Mouse (Mus musculus): ENCODE measurements around the gene Gap43. TPM values are rescaled to one million over a fixed set of nuclear protein-coding genes. Genes with fewer than 3 reads are reported as not detected.

The Gap43 gene
- polyA plus RNA-seq (2015; fragmentation: Nextera tagmentation; extraction: Ambion mirVana) = 41.4 and 42.6 TPM in 2 replicates

GRCm38 (mm10) chr16:42340021-42340768 is at the start of gene Gap43:
Gap43 (minus strand) TSS chr16:42340651.
- 3% methylated on average over 18 of the region's 18 CpGs for WGBS
- TF ChIP-seq EP300 (optimal IDR thresholded peaks at IDR 0.05) = no peak
- no peak for TF ChIP-seq CTCF (IDR thresholded peaks at IDR 0.05; ENCODE audit: low read depth)
- Histone ChIP-seq H3K27ac (replicated peaks) (no peak within 1 kb of the TSS), H3K4me3 (ENCODE audit: low read depth, low read length) (peak within 1 kb of the TSS; percentile 13), H3K4me2 (replicated peaks; ENCODE audit: low read depth) (peak within 1 kb of the TSS; percentile 31), H3K9ac (ENCODE audit: low read length) (no peak within 1 kb of the TSS), H3K9me3 (ENCODE audit: control insufficient read depth, low read length) (no peaks in the 10 kb centered on the region), H3K27me3 (ENCODE audit: control insufficient read depth, insufficient read depth, low read length) (no peaks in the 10 kb centered on the region), H3K36me3 (ENCODE audit: control insufficient read depth, insufficient read depth, low read length) (no peaks in the 10 kb centered on the region), H3K4me1 (replicated peaks; ENCODE audit: control insufficient read depth, insufficient read depth) (no peaks in the 10 kb centered on the region)
- ATAC-seq (ENCODE audit: low FRiP score, low TSS enrichment) (0 out of 2 replicates have a peak, but pooled peaks have one; percentile 47), DNase-seq (ENCODE audit: low spot score) (peak; percentile 20)

GRCm38 (mm10) chr16:42381328-42381838 is 40.9 kb upstream of the Gap43 start:
- TF ChIP-seq CTCF (IDR thresholded peaks at IDR 0.05; ENCODE audit: low read depth) (no peak), EP300 (optimal IDR thresholded peaks at IDR 0.05) (no peak)
- ATAC-seq (ENCODE audit: low FRiP score, low TSS enrichment) (no peak), DNase-seq (ENCODE audit: low spot score) (no peak)
- H3K4me1 ChIP-seq (replicated peaks; ENCODE audit: control insufficient read depth, insufficient read depth) = no peaks in the 10 kb centered on the region
- no peaks in the 10 kb centered on the region for H3K27me3 ChIP-seq (ENCODE audit: control insufficient read depth, insufficient read depth, low read length)
- no peak overlapping the region for H3K4me2 ChIP-seq (replicated peaks; ENCODE audit: low read depth)
- no peak overlapping the region for H3K9ac ChIP-seq (ENCODE audit: low read length)
- H3K27ac ChIP-seq (replicated peaks) = no peak overlapping the region
- WGBS = 65% methylated on average over 4 of the region's 4 CpGs
- no peaks in the 10 kb centered on the region for H3K36me3 ChIP-seq (ENCODE audit: control insufficient read depth, insufficient read depth, low read length)
- H3K4me3 ChIP-seq (ENCODE audit: low read depth, low read length) = no peak overlapping the region
- no peaks in the 10 kb centered on the region for H3K9me3 ChIP-seq (ENCODE audit: control insufficient read depth, low read length)

GRCm38 (mm10) chr16:42380641-42381040 is 40.2 kb upstream of the Gap43 start:
- H3K4me3 ChIP-seq (ENCODE audit: low read depth, low read length) = no peak overlapping the region
- no peak for TF ChIP-seq CTCF (IDR thresholded peaks at IDR 0.05; ENCODE audit: low read depth)
- no peaks in the 10 kb centered on the region for H3K27me3 ChIP-seq (ENCODE audit: control insufficient read depth, insufficient read depth, low read length)
- ATAC-seq (ENCODE audit: low FRiP score, low TSS enrichment) (no peak), DNase-seq (ENCODE audit: low spot score) (no peak)
- H3K27ac ChIP-seq (replicated peaks) = no peak overlapping the region
- no peaks in the 10 kb centered on the region for H3K36me3 ChIP-seq (ENCODE audit: control insufficient read depth, insufficient read depth, low read length)
- no peak overlapping the region for H3K9ac ChIP-seq (ENCODE audit: low read length)
- no peaks in the 10 kb centered on the region for H3K4me1 ChIP-seq (replicated peaks; ENCODE audit: control insufficient read depth, insufficient read depth)
- no peaks in the 10 kb centered on the region for H3K9me3 ChIP-seq (ENCODE audit: control insufficient read depth, low read length)
- 40% methylated on average over 3 of the region's 3 CpGs for WGBS
- no peak overlapping the region for H3K4me2 ChIP-seq (replicated peaks; ENCODE audit: low read depth)

- Histone ChIP-seq H3K9me3 (ENCODE audit: control insufficient read depth, low read length) (no peaks in the 10 kb centered on the region), H3K4me3 (ENCODE audit: low read depth, low read length) (no peak overlapping the region), H3K36me3 (ENCODE audit: control insufficient read depth, insufficient read depth, low read length) (no peaks in the 10 kb centered on the region), H3K27me3 (ENCODE audit: control insufficient read depth, insufficient read depth, low read length) (no peaks in the 10 kb centered on the region), H3K4me1 (replicated peaks; ENCODE audit: control insufficient read depth, insufficient read depth) (no peaks in the 10 kb centered on the region), H3K4me2 (replicated peaks; ENCODE audit: low read depth) (no peak overlapping the region), H3K27ac (replicated peaks) (no peak overlapping the region), H3K9ac (ENCODE audit: low read length) (no peak overlapping the region)
- no peak for TF ChIP-seq EP300 (optimal IDR thresholded peaks at IDR 0.05)
- TF ChIP-seq CTCF (IDR thresholded peaks at IDR 0.05; ENCODE audit: low read depth) = no peak
- DNase-seq (ENCODE audit: low spot score) (no peak), ATAC-seq (ENCODE audit: low FRiP score, low TSS enrichment) (no peak)
- 75% methylated on average over 6 of the region's 6 CpGs for WGBS
Observed at GRCm38 (mm10) chr16:42370148-42370547, 29.7 kb upstream of the Gap43 start.

- no peak overlapping the region for H3K9ac ChIP-seq (ENCODE audit: low read length)
- no peak overlapping the region for H3K4me2 ChIP-seq (replicated peaks; ENCODE audit: low read depth)
- no peak overlapping the region for H3K27ac ChIP-seq (replicated peaks)
- TF ChIP-seq EP300 (optimal IDR thresholded peaks at IDR 0.05) = no peak
- no peak for TF ChIP-seq CTCF (IDR thresholded peaks at IDR 0.05; ENCODE audit: low read depth)
- H3K27me3 ChIP-seq (ENCODE audit: control insufficient read depth, insufficient read depth, low read length) = no peaks in the 10 kb centered on the region
- H3K9me3 ChIP-seq (ENCODE audit: control insufficient read depth, low read length) = no peaks in the 10 kb centered on the region
- no peak for ATAC-seq (ENCODE audit: low FRiP score, low TSS enrichment)
- DNase-seq (ENCODE audit: low spot score) = no peak
- H3K36me3 ChIP-seq (ENCODE audit: control insufficient read depth, insufficient read depth, low read length) = no peaks in the 10 kb centered on the region
- H3K4me3 ChIP-seq (ENCODE audit: low read depth, low read length) = no peak overlapping the region
- H3K4me1 ChIP-seq (replicated peaks; ENCODE audit: control insufficient read depth, insufficient read depth) = no peaks in the 10 kb centered on the region
- WGBS = 79% methylated on average over 6 of the region's 6 CpGs
Observed at GRCm38 (mm10) chr16:42369346-42369745, 28.9 kb upstream of the Gap43 start.

GRCm38 (mm10) chr16:42360061-42360460 is 19.6 kb upstream of the Gap43 start:
- Histone ChIP-seq H3K4me2 (replicated peaks; ENCODE audit: low read depth) (no peak overlapping the region), H3K9me3 (ENCODE audit: control insufficient read depth, low read length) (no peaks in the 10 kb centered on the region), H3K4me3 (ENCODE audit: low read depth, low read length) (no peak overlapping the region), H3K4me1 (replicated peaks; ENCODE audit: control insufficient read depth, insufficient read depth) (no peaks in the 10 kb centered on the region), H3K27ac (replicated peaks) (no peak overlapping the region), H3K9ac (ENCODE audit: low read length) (no peak overlapping the region), H3K36me3 (ENCODE audit: control insufficient read depth, insufficient read depth, low read length) (no peaks in the 10 kb centered on the region), H3K27me3 (ENCODE audit: control insufficient read depth, insufficient read depth, low read length) (no peaks in the 10 kb centered on the region)
- ATAC-seq (ENCODE audit: low FRiP score, low TSS enrichment) (no peak), DNase-seq (ENCODE audit: low spot score) (no peak)
- 81% methylated on average over 4 of the region's 4 CpGs for WGBS
- TF ChIP-seq EP300 (optimal IDR thresholded peaks at IDR 0.05) (no peak), CTCF (IDR thresholded peaks at IDR 0.05; ENCODE audit: low read depth) (no peak)

All from stomach, postnatal 0 days (tissue).